Mouse (Mus musculus) thymus, adult 2 months (tissue): ENCODE results near the gene March2.

Experiments used
- CTCF ChIP-seq: fragments of 200-500 bp; IDR thresholded peaks from 2 replicates; pipeline ENCODE4 v1.5.1; 2012; ENCODE audit warnings: mild to moderate bottlenecking, control low read depth, low read length, moderate library complexity, borderline replicate concordance; ENCODE audit not compliant: control insufficient read depth, poor library complexity, insufficient read depth; ENCODE audit errors: extremely low read depth
- POLR2A ChIP-seq: fragments of 200-500 bp; IDR thresholded peaks from 2 replicates; pipeline ENCODE4 v1.6.1; 2012; ENCODE audit warnings: mild to moderate bottlenecking, low read length, control low read depth, moderate library complexity; ENCODE audit not compliant: control insufficient read depth, poor library complexity, insufficient read depth; ENCODE audit errors: extremely low read depth

GRCm38 (mm10) chr17:33751181-33751580 is 32.7 kb upstream of the March2 start:
- TF ChIP-seq POLR2A (no peak), CTCF (no peak)
